Mouse (Mus musculus) limb, embryonic 13.5 days (tissue): Measurements from ENCODE around the gene Ubr7. TPM values are rescaled to one million over a fixed set of nuclear protein-coding genes. Genes with fewer than 3 reads are reported as not detected.

ENCODE experiments used
- ATAC-seq: fragments of 200-750 bp; cut with Nextera tagmentation; 2 replicates; pipeline ENCODE4 v1.8.0; 2017; ENCODE audit warnings: low read depth, moderate number of reproducible peaks, moderate TSS enrichment; ENCODE audit not compliant: low FRiP score
- H3K27ac ChIP-seq: fragments of 300-500 bp; sonication (generic); 2 replicates; pipeline ENCODE4 v1.5.1; 2015; ENCODE audit warnings: inconsistent platforms, mild to moderate bottlenecking, moderate library complexity
- H3K27me3 ChIP-seq: fragments of 300-500 bp; sonication (generic); 2 replicates; pipeline ENCODE4 v1.6.1; 2015; ENCODE audit warnings: mild to moderate bottlenecking, inconsistent platforms
- H3K36me3 ChIP-seq: fragments of 300-500 bp; sonication (generic); 2 replicates; pipeline ENCODE4 v1.6.1; 2015; ENCODE audit warnings: inconsistent platforms, mild to moderate bottlenecking, moderate library complexity
- H3K4me1 ChIP-seq: fragments of 300-500 bp; sonication (generic); 2 replicates; pipeline ENCODE4 v1.6.1; 2015; ENCODE audit warnings: inconsistent platforms
- H3K4me2 ChIP-seq: fragments of 300-500 bp; sonication (generic); replicated peaks from 2 replicates; pipeline ENCODE4 v1.6.1; 2015; ENCODE audit warnings: inconsistent platforms, mild to moderate bottlenecking, moderate library complexity
- H3K4me3 ChIP-seq: fragments of 300-500 bp; sonication (generic); 2 replicates; pipeline ENCODE4 v1.5.1; 2015; ENCODE audit warnings: moderate library complexity, mild to moderate bottlenecking, inconsistent platforms
- H3K9ac ChIP-seq: fragments of 300-500 bp; sonication (generic); 2 replicates; pipeline ENCODE4 v1.6.1; 2015; ENCODE audit warnings: mild to moderate bottlenecking, inconsistent platforms
- H3K9me3 ChIP-seq: fragments of 300-500 bp; sonication (generic); 2 replicates; pipeline ENCODE4 v1.6.1; 2016; ENCODE audit warnings: inconsistent platforms
- WGBS: fragments of 180-500 bp; shearing (Covaris S2); methylation state at CpG from one replicate; pipeline ENCODE4 v1.1.7; 2015; 5-methylcytosine and 5-hydroxymethylcytosine counted together
- polyA plus RNA-seq: library from polyadenylated mRNA; unstranded; fragments of >200 nt; fragmentation: Nextera tagmentation; extraction: Ambion mirVana; gene quantifications from 2 replicates; pipeline ENCODE4 v1.2.1, GENCODE M21; 2015

Gene Ubr7
- polyA plus RNA-seq, 1 experiment from 2014 or later: 47.0 TPM

DNA sequence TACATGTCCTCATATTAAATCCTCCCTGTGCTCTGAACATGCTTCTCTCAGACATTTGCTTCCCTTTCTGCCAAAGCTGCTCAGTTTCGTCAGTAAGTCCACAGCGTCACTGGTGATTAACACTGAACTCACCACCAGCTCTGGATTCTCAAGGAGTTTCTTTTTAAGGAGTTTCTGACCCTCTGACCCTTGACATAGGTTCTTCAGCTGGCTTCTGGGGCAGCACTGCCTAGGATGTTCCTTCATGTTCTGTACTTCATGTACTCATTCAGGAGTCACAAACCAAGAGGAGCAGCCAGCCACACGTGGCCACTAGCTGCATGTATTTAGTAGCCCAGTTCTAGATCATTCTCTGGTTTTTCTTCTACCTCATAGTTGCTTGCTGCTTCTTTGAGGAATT, 9.5 kb upstream of the Ubr7 start:
- H3K9ac ChIP-seq: no peak overlapping the region
- no peak for ATAC-seq
- H3K4me2 ChIP-seq: no peak overlapping the region
- H3K27ac ChIP-seq: no peak overlapping the region
- no peaks in the 10 kb centered on the region for H3K27me3 ChIP-seq
- H3K9me3 ChIP-seq: no peaks in the 10 kb centered on the region
- H3K4me3 ChIP-seq: no peak overlapping the region
- peaks cover 10% of the 10 kb centered on the region for H3K4me1 ChIP-seq
- H3K36me3 ChIP-seq: peaks cover 13% of the 10 kb centered on the region
- WGBS: 89% methylated on average over 3 of the region's 3 CpGs

DNA sequence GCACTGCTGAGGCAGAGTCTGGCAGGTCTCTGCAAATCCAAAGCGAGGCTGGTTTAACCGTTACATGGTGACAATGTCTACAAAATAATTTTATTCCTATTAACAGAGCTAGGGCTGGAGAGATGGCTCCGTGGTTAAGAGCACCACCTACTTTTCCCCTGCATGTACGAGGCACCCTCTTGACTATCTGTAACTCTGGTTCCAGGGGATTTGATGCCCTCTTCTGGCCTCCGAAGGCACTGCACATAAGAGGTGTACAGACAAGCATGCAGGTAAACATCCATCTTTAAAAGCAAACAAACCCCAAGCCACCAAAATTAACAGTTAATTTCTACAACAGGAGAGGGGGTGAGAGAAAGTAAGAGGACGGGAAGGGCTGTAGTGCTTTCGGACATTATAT, 1.5 kb upstream of the Ubr7 start:
- no peak overlapping the region for H3K27ac ChIP-seq

DNA sequence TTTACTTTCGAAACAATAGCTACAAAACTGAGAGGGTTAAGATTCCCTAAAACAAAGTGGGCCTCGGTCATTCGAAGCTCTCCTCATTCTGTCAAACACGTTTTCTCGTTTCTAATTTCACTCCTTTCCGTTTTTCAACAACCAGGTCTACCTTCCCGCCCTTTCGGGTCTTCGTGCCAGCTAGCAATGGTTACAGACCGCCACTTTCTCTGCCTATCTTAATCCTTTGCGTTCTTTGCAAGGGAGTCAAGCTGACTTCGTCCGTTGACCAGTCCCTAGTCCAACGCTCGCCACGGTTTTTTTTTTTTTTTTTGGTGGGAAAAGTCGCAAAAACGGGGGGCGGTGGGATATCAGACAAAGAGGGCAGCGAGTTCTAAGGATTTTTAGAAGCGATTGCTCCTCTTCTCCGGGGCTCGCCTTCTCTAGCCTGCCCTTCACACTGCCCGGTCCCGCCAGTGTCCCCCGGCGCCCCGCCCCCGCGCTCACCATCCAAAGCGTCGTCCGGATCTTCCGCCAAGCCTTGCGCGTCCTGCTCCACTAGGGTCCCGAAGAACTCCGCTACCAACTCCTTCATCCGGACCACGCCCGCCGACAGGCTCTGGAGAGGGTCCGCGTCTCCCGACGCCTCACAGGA, 595 bp upstream of the Ubr7 start:
- Histone ChIP-seq H3K4me3 (peak overlapping the region; percentile 90), H3K9ac (peak overlapping the region; percentile 83), H3K9me3 (no peaks in the 10 kb centered on the region), H3K36me3 (peaks cover 8% of the 10 kb centered on the region), H3K4me2 (peak overlapping the region; percentile 72), H3K27me3 (no peaks in the 10 kb centered on the region), H3K4me1 (peaks cover 27% of the 10 kb centered on the region), H3K27ac (peak overlapping the region; percentile 83)
- ATAC-seq: peak; percentile 86; the same call in 1 of the 2 replicates
- WGBS: under 1% methylated on average over 46 of the region's 46 CpGs

More for the DNA sequence above, 1.5 kb upstream of the Ubr7 start:
- Histone ChIP-seq H3K4me2 (peak overlapping the region; percentile 72), H3K36me3 (peaks cover 7% of the 10 kb centered on the region), H3K4me3 (peak overlapping the region; percentile 90), H3K9me3 (no peaks in the 10 kb centered on the region), H3K9ac (peak overlapping the region; percentile 83; the same call in 1 of the 2 replicates), H3K4me1 (peaks cover 27% of the 10 kb centered on the region), H3K27me3 (no peaks in the 10 kb centered on the region)
- WGBS: 81% methylated on average over 7 of the region's 7 CpGs
- ATAC-seq: no peak

DNA sequence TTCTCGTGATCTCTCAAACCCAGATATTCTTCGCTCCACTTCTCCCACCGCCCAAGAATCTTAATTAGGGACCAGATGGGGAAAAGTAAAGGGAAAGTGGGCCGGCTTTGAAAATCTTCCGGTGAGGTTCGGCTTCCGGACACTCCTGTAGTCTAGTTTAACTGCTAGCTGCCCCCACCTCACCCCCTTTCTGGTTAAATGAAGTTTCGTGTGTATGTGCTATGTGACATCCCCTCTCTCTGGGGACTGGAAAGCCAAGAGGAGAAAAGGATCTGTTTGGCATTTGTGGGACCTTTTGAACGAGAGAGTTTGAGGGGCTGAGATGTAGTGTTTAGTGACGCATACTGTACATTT, 613 bp downstream of the Ubr7 start, which contains the start of gene Gm20604:
TSS of gene Gm20604 (minus strand) at position 270 of the 354 bp plus-strand sequence.
- Histone ChIP-seq H3K36me3 (peaks cover 16% of the 10 kb centered on the region), H3K4me3 (peak within 1 kb of the TSS; percentile 90), H3K9ac (peak within 1 kb of the TSS; percentile 87), H3K27me3 (no peaks in the 10 kb centered on the region), H3K9me3 (no peaks in the 10 kb centered on the region), H3K27ac (peak within 1 kb of the TSS; percentile 83), H3K4me2 (peak within 1 kb of the TSS; percentile 90), H3K4me1 (peaks cover 27% of the 10 kb centered on the region)
- no peak for ATAC-seq
- under 1% methylated on average over 10 of the region's 10 CpGs for WGBS

DNA sequence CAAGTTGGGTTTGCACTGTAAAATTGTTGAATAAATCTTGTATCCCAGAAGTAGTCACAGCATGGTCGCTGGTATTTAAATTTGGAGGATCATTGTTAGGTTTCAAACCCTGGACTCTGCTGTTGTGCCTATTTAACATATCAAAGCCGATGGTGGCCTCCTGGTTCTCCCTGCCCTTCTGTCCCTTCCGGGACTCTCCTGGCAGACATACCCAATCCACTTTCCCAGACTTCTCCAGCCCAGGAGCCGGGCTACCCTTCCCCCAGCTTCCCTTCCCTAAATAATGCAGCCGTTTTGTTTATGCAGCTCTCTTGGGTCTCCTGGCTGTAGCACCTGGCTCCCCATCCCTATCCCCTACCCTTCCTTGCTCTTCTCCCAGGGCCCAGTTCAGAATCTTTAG, 1.2 kb downstream of the Ubr7 start:
- Histone ChIP-seq H3K9ac (peak overlapping the region; percentile 87), H3K27ac (no peak overlapping the region), H3K4me1 (peaks cover 27% of the 10 kb centered on the region), H3K36me3 (peaks cover 16% of the 10 kb centered on the region), H3K4me3 (peak overlapping the region; percentile 90), H3K4me2 (peak overlapping the region; percentile 90), H3K9me3 (no peaks in the 10 kb centered on the region), H3K27me3 (no peaks in the 10 kb centered on the region)
- no peak for ATAC-seq
- WGBS: 3% methylated on average over 5 of the region's 5 CpGs

DNA sequence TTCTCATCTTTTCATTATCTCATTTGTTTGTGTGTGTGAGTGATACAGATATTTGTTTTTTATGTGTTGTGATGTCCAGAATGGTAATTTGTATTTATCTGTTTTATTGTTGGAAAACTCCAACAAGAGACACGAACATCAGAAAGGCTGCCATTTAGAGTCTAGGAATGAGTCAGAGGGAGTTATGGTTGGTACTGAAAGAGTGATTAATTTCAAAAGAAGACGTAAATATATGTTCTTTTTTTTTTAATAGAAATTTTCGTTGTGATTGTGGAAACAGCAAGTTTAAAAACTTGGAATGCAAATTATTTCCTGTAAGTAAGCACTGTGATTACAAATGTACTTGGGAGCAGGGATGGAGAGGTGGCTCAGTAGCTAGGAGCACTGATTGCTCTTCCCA, 3.9 kb downstream of the Ubr7 start:
- peaks cover 35% of the 10 kb centered on the region for H3K36me3 ChIP-seq
- no peak for ATAC-seq
- no peak overlapping the region for H3K9ac ChIP-seq
- H3K9me3 ChIP-seq: no peaks in the 10 kb centered on the region
- H3K4me3 ChIP-seq: no peak overlapping the region
- 87% methylated on average over 3 of the region's 3 CpGs for WGBS
- H3K27me3 ChIP-seq: no peaks in the 10 kb centered on the region
- no peak overlapping the region for H3K4me2 ChIP-seq
- no peak overlapping the region for H3K27ac ChIP-seq
- peaks cover 21% of the 10 kb centered on the region for H3K4me1 ChIP-seq

DNA sequence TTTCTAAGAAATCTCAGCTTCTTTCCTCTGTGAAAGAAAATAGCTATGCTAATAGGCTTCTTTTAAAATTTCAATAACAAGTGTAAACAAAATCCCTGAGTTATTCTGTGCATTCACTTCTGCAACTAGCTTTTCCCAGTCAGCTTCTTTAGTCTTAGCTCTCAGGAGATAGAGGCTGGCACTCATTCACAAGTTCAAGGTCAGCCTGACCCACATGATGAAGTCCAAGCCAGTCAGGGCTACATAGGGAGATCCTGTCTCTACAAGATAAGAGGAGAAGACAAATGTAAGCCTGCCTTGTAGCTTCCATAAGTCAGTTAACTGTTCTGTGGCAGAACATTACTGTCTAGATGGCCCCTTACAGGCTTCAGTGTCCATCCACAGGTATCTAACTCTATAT, 5.9 kb downstream of the Ubr7 start:
- H3K9ac ChIP-seq: no peak overlapping the region
- H3K4me3 ChIP-seq: no peak overlapping the region
- peaks cover 53% of the 10 kb centered on the region for H3K36me3 ChIP-seq
- H3K9me3 ChIP-seq: no peaks in the 10 kb centered on the region
- H3K27ac ChIP-seq: no peak overlapping the region
- H3K4me2 ChIP-seq: no peak overlapping the region
- ATAC-seq: no peak
- H3K27me3 ChIP-seq: no peaks in the 10 kb centered on the region
- peaks cover 16% of the 10 kb centered on the region for H3K4me1 ChIP-seq

DNA sequence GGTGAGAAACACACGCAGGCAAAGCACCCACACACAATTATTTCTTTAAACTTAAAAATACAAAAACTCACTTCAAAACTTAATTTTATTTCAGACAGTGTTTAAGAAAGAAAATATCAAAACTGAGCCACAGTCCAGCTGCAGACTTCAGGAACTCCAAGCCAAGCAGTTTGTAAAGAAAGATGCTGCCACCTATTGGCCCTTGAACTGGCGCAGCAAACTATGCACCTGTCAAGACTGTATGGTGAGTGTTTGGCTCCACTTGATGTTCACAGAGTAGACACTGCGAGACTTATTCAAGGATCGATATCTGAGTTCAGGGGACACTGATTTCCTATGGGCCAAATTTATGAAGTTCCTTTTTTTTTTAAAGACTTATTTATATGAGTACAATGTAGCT, 11.2 kb downstream of the Ubr7 start:
- no peaks in the 10 kb centered on the region for H3K27me3 ChIP-seq
- H3K27ac ChIP-seq: no peak overlapping the region
- no peak for ATAC-seq
- H3K4me1 ChIP-seq: no peaks in the 10 kb centered on the region
- peaks cover 91% of the 10 kb centered on the region for H3K36me3 ChIP-seq
- H3K4me2 ChIP-seq: no peak overlapping the region
- WGBS: 93% methylated on average over 4 of the region's 4 CpGs
- no peak overlapping the region for H3K9ac ChIP-seq
- H3K4me3 ChIP-seq: no peak overlapping the region
- H3K9me3 ChIP-seq: peaks cover 6% of the 10 kb centered on the region; the same call in 1 of the 2 replicates

DNA sequence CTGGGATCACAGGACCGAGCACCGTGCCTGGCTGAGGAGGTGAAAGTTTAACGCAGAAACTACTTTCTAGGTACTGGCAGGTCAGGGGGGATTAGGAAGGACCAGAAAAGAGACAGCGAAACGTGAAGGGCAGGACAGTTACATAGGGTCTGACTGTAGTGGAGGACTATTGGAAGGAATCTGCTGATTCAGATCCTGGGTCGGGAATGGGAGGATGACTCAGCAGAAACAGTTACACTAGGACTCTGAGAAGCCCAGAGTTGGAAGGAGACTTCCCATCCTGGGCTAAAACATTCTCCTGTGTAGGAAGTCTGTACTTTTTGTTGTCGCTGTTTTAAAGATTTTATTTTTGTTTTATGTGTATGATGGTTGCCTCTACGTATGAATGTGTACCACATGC, 13.8 kb downstream of the Ubr7 start:
- Histone ChIP-seq H3K27me3 (no peaks in the 10 kb centered on the region), H3K4me2 (no peak overlapping the region), H3K4me1 (no peaks in the 10 kb centered on the region), H3K9ac (no peak overlapping the region), H3K4me3 (no peak overlapping the region), H3K27ac (no peak overlapping the region), H3K36me3 (peaks cover 93% of the 10 kb centered on the region), H3K9me3 (peaks cover 6% of the 10 kb centered on the region; the same call in 1 of the 2 replicates)
- ATAC-seq: no peak
- 94% methylated on average over 8 of the region's 8 CpGs for WGBS

DNA sequence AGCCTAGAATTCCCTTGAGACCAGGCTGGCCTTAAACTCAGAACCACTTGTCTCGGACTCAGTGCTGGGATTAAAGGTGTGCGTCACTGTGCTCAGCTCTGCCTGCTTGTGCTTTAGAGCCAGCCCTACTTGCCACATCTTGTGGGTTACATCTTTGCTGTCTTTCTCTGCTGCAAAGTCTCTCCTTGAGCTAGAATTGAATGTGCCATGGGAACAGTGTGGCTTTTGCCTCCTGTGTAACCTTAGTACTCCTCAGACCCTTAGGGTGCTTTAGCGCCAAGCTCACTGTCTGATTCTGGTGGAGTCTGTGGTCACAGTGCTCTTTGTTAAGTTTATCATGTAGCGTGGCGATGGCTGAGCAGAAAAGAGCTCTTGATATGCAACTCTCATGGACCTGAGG, 14.9 kb downstream of the Ubr7 start:
- Histone ChIP-seq H3K36me3 (peaks cover 96% of the 10 kb centered on the region), H3K4me3 (no peak overlapping the region), H3K4me1 (no peaks in the 10 kb centered on the region), H3K9ac (no peak overlapping the region), H3K9me3 (peaks cover 6% of the 10 kb centered on the region; the same call in 1 of the 2 replicates), H3K27me3 (no peaks in the 10 kb centered on the region), H3K4me2 (no peak overlapping the region), H3K27ac (no peak overlapping the region)
- 95% methylated on average over 5 of the region's 5 CpGs for WGBS
- ATAC-seq: no peak

DNA sequence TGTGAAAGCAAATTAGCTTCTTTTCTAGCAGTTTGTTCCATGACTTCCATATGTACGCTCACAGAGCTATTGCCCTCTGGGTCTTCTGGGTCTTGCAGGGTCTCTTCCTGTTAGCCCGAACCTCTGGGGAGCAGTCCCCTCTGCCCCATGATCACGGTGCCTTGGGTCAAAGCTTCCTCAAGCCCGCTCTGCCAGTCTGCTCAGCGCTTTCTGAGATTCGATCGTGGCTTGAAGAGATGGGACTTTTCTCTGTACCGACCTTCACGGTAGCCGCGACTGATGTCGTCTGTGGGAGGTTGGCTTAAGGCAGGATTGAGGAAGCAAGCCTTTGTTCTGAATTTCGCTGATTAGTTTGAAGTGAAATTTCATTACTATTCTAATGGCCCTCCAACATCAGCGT, 18.3 kb downstream of the Ubr7 start:
- Histone ChIP-seq H3K4me1 (no peaks in the 10 kb centered on the region), H3K4me3 (no peak overlapping the region), H3K36me3 (peaks cover 65% of the 10 kb centered on the region), H3K27ac (no peak overlapping the region), H3K4me2 (no peak overlapping the region), H3K27me3 (no peaks in the 10 kb centered on the region), H3K9me3 (peaks cover 6% of the 10 kb centered on the region; the same call in 1 of the 2 replicates), H3K9ac (no peak overlapping the region)
- WGBS: 94% methylated on average over 14 of the region's 14 CpGs
- no peak for ATAC-seq

DNA sequence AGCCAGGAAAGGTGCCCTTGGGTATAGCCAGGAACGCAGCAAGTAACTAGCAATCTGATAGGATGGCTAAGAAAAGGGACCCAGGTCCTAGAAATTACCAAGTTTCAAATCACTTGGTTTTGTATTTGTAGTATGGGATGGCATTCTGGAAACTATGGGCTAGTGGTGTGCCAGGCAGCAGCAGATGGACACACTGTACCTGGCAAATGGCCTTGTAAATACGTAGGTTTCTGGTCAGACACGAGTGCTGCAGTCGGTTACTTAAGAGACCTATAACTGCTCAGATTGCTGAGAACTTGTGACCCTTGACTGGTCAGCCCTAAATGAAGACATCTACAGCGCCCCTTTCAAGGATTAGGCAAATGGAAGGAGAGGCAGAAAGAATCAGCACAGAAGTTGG, 20.4 kb downstream of the Ubr7 start:
- Histone ChIP-seq H3K36me3 (peaks cover 62% of the 10 kb centered on the region), H3K4me1 (no peaks in the 10 kb centered on the region), H3K4me2 (no peak overlapping the region), H3K27me3 (no peaks in the 10 kb centered on the region), H3K9me3 (no peaks in the 10 kb centered on the region), H3K4me3 (no peak overlapping the region), H3K9ac (no peak overlapping the region), H3K27ac (no peak overlapping the region)
- WGBS: 83% methylated on average over 5 of the region's 5 CpGs
- ATAC-seq: no peak

DNA sequence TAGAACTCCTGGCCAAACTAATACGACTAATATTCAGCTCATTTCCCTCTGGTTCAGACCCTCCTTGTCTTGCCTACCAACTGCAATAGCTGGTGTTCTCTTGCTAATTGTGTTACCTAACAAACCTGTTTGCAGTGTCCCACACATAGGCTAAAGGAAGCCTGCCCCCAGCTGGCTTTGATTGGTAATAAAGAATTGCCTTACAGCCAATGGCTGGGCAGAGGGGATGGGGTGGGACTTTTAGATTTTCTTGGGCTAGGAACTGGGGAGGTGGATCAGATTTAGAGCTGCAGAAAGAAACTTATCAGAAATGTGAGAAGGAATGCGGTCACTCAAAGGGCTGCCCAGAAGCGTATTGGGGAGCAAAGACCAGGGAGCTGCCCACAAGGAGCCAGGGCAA, 21.7 kb downstream of the Ubr7 start:
- Histone ChIP-seq H3K4me1 (no peaks in the 10 kb centered on the region), H3K4me2 (no peak overlapping the region), H3K27ac (no peak overlapping the region), H3K4me3 (no peak overlapping the region), H3K9ac (no peak overlapping the region), H3K9me3 (no peaks in the 10 kb centered on the region), H3K36me3 (peaks cover 62% of the 10 kb centered on the region), H3K27me3 (no peaks in the 10 kb centered on the region)
- ATAC-seq: no peak
- 57% methylated on average over 3 of the region's 3 CpGs for WGBS
